Mouse (Mus musculus): ENCODE results near the gene Lmo2. TPM values are rescaled to one million over a fixed set of nuclear protein-coding genes. Genes with fewer than 3 reads are reported as not detected.

Gene Lmo2
- polyA plus RNA-seq (2017; shearing (Covaris generic)), result not detected

DNA sequence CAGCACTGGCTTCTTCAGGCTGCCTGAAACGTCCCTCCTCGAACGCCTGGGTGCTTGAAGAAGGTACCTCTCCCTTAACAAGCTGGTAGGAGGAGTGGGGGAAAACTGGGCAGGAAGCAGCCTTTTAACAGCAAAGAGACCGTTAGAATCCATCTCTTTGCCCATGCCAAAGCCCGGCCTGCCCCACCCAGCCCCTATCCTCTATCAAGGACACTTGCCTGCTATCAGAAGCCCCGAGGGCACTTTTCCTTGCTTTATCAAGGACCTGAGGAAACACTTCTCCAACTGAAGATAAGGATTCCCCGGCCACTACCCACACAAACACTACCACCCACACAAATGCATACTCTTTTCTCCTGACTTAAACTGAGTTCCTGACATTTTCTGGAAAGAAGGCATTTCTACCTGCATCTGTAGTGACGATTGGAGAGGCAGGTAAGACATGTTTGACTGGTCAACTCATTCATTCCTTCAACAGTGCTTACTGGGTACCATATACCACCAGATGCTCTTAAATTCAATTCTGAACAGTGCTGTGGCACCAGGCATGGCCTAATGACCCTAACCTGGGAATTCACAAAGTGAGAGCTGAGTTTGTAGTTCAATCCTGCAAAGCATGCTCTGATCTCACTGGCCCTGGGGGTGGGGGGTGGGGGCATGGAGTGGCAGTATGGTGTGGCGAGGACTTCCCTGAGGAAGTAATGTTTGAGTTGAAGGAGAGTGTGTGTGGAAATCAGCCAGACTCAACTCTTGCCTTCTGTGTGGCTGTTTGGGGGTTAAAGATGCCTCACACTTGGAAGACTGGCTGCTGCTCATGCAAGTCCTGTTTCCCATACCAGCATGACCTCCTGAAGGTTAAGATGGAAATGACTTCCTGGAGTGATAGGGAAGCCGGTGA is at the start of gene Lmo2:
TSS of gene Lmo2 (plus strand) at position 338 of the 898 bp plus-strand sequence.

DNA sequence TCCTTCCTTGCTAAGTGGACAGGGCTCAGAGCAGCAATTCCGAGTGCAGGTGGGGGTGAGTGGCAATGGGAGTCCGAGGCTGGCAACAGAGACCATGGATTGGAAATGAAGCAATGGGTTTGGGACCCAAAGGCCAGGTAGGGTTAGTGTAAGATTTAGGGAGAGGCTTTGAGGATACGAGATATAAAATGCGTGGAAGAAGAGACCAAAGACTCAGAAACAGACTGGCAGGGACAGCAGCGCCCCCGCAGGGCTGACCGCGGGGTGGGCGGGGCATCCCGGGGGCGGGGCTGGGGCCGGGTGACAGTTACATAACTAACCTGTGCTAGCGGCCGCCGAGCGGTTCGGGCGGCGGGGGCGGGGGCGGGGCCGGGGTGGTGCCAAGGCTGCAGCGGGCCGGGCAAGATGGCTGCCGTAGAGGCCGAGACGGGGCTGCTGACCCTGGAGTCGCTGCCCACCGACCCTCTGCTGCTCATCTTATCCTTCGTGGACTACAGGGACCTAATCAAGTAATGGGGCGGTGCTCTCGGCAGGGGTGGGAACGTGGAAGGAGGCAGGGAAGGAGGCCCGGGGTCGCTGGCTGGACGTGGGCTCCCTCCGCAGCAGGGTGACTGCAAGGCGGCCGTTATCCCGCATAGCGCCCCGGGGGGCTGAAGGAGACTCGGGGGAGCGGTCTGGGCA is 69.8 kb downstream of the Lmo2 start, which contains the start of gene Fbxo3:
TSS of gene Fbxo3 (plus strand) at position 264 of the 681 bp plus-strand sequence.

GRCm38 (mm10) chr2:104028139-104028723 is 70.4 kb downstream of the Lmo2 start, which contains the start of gene 4931422A03Rik:
Gene 4931422A03Rik, minus strand, starts transcription at chr2:104028361.

Other genes starting within 250 kb of the Lmo2 start
- gene Nat10, start 196.7 kb upstream of the Lmo2 start, polyA plus RNA-seq (2017; shearing (Covaris generic)), result 49.6 TPM
- 105 TPM for gene Caprin1, start 160.3 kb upstream of the Lmo2 start, polyA plus RNA-seq (2017; shearing (Covaris generic))
- 59.5 TPM for gene Fbxo3, start 69.7 kb downstream of the Lmo2 start, polyA plus RNA-seq (2017; shearing (Covaris generic))
- 4.4 TPM for gene 4931422A03Rik, start 70.4 kb downstream of the Lmo2 start, polyA plus RNA-seq (2017; shearing (Covaris generic))
- gene Gm10912, start 107.8 kb downstream of the Lmo2 start, polyA plus RNA-seq (2017; shearing (Covaris generic)), result 0.22 TPM
- not detected for gene Gm10799, start 110.6 kb downstream of the Lmo2 start, polyA plus RNA-seq (2017; shearing (Covaris generic))
- gene Cd59b, start 111.9 kb downstream of the Lmo2 start, polyA plus RNA-seq (2017; shearing (Covaris generic)), result not detected
- gene Cd59a, start 137.8 kb downstream of the Lmo2 start, polyA plus RNA-seq (2017; shearing (Covaris generic)), result not detected
- gene A930018P22Rik, start 164.8 kb downstream of the Lmo2 start, polyA plus RNA-seq (2017; shearing (Covaris generic)), result not detected

All from CD4-positive, CD25-positive, alpha-beta regulatory T cell, adult 9 weeks (primary cell).